Mouse (Mus musculus): Measurements from ENCODE around the gene Gpm6b. TPM values are rescaled to one million over a fixed set of nuclear protein-coding genes. Genes with fewer than 3 reads are reported as not detected.

The Gpm6b gene
- polyA plus RNA-seq, 1 experiment, result 2.4 TPM

GRCm38 (mm10) chrX:166315251-166315650, 76.5 kb downstream of the Gpm6b start:
- WGBS, result 95% methylated on average over 1 of the region's 1 CpGs
- TF ChIP-seq POLR2A (IDR thresholded peaks at IDR 0.05; ENCODE audit: control insufficient read depth, extremely low read depth, insufficient read depth, low read length, poor library complexity) (no peak), CTCF (IDR thresholded peaks at IDR 0.05; ENCODE audit: borderline replicate concordance, control insufficient read depth, extremely low read depth, insufficient read depth, low read length, poor library complexity) (no peak)
- Histone ChIP-seq H3K36me3 (ENCODE audit: control insufficient read depth, insufficient read depth, low read length) (no peaks in the 10 kb centered on the region), H3K4me3 (ENCODE audit: control insufficient read depth, insufficient read depth, low read length) (no peak overlapping the region), H3K4me1 (replicated peaks; ENCODE audit: control insufficient read depth, insufficient read depth, low read length) (peaks cover 5% of the 10 kb centered on the region), H3K27ac (ENCODE audit: control insufficient read depth, insufficient read depth, low read length) (no peak overlapping the region), H3K27me3 (ENCODE audit: control insufficient read depth, insufficient read depth, low read length) (no peaks in the 10 kb centered on the region)
- no peak for DNase-seq

- Histone ChIP-seq H3K27me3 (ENCODE audit: control insufficient read depth, insufficient read depth, low read length) (no peaks in the 10 kb centered on the region), H3K4me1 (replicated peaks; ENCODE audit: control insufficient read depth, insufficient read depth, low read length) (peaks cover 5% of the 10 kb centered on the region), H3K36me3 (ENCODE audit: control insufficient read depth, insufficient read depth, low read length) (no peaks in the 10 kb centered on the region), H3K27ac (ENCODE audit: control insufficient read depth, insufficient read depth, low read length) (no peak overlapping the region), H3K4me3 (ENCODE audit: control insufficient read depth, insufficient read depth, low read length) (no peak overlapping the region)
- WGBS, result 11% methylated on average over 7 of the region's 7 CpGs
- peak; percentile 2 for DNase-seq
- TF ChIP-seq CTCF (IDR thresholded peaks at IDR 0.05; ENCODE audit: borderline replicate concordance, control insufficient read depth, extremely low read depth, insufficient read depth, low read length, poor library complexity), result no peak
- TF ChIP-seq POLR2A (IDR thresholded peaks at IDR 0.05; ENCODE audit: control insufficient read depth, extremely low read depth, insufficient read depth, low read length, poor library complexity), result no peak
These were observed 78.1 kb downstream of the Gpm6b start for GRCm38 (mm10) chrX:166316552-166317375.

DNA sequence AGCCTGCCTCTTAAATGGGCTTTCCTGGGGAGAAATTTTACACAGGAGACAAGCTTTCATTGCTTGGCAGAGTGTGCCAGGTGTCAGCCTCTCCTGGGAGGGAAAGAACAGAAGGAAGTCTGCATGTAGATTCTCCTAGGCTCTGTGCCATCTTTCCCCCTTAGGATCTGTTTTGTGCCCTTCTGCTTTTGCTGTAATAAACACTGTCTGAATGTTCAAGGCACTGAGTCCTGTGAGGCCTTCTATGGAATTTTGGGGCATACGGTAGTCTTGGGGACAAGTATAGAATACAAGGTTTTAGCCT, 78.6 kb downstream of the Gpm6b start:
- peaks cover 5% of the 10 kb centered on the region for H3K4me1 ChIP-seq (replicated peaks; ENCODE audit: control insufficient read depth, insufficient read depth, low read length)
- no peaks in the 10 kb centered on the region for H3K36me3 ChIP-seq (ENCODE audit: control insufficient read depth, insufficient read depth, low read length)
- no peak overlapping the region for H3K27ac ChIP-seq (ENCODE audit: control insufficient read depth, insufficient read depth, low read length)
- TF ChIP-seq CTCF (IDR thresholded peaks at IDR 0.05; ENCODE audit: borderline replicate concordance, control insufficient read depth, extremely low read depth, insufficient read depth, low read length, poor library complexity) (no peak), POLR2A (IDR thresholded peaks at IDR 0.05; ENCODE audit: control insufficient read depth, extremely low read depth, insufficient read depth, low read length, poor library complexity) (no peak)
- no peak for DNase-seq
- no peak overlapping the region for H3K4me3 ChIP-seq (ENCODE audit: control insufficient read depth, insufficient read depth, low read length)
- H3K27me3 ChIP-seq (ENCODE audit: control insufficient read depth, insufficient read depth, low read length), result no peaks in the 10 kb centered on the region
- WGBS, result 100% methylated on average over 1 of the region's 1 CpGs

DNA sequence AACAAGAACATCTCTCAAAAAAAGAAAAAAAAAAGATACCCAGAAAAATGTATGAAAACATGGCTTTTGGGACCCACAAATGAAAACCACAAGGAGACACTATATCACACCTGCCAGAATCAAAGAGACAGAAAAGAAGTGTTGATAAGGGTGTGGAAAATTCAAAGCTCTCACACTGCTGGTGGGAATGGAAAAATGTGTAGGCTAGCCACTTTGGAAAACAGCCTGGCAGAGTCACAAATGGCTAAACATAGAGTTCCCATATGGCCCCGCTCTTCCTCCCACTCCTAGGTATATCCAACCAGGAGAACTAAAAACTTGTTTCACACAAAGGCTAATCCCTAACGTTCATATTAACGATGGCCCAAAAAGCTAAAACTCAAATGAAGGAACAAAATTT, 84.5 kb downstream of the Gpm6b start:
- no peaks in the 10 kb centered on the region for H3K36me3 ChIP-seq (ENCODE audit: control insufficient read depth, insufficient read depth, low read length)
- H3K4me3 ChIP-seq (ENCODE audit: control insufficient read depth, insufficient read depth, low read length), result no peak overlapping the region
- peaks cover 2% of the 10 kb centered on the region; the same call in 1 of the 2 replicates for H3K4me1 ChIP-seq (replicated peaks; ENCODE audit: control insufficient read depth, insufficient read depth, low read length)
- H3K27ac ChIP-seq (ENCODE audit: control insufficient read depth, insufficient read depth, low read length), result no peak overlapping the region
- WGBS, result 79% methylated on average over 3 of the region's 3 CpGs
- TF ChIP-seq POLR2A (IDR thresholded peaks at IDR 0.05; ENCODE audit: control insufficient read depth, extremely low read depth, insufficient read depth, low read length, poor library complexity), result no peak
- TF ChIP-seq CTCF (IDR thresholded peaks at IDR 0.05; ENCODE audit: borderline replicate concordance, control insufficient read depth, extremely low read depth, insufficient read depth, low read length, poor library complexity), result no peak
- DNase-seq, result no peak
- H3K27me3 ChIP-seq (ENCODE audit: control insufficient read depth, insufficient read depth, low read length), result no peaks in the 10 kb centered on the region

DNA sequence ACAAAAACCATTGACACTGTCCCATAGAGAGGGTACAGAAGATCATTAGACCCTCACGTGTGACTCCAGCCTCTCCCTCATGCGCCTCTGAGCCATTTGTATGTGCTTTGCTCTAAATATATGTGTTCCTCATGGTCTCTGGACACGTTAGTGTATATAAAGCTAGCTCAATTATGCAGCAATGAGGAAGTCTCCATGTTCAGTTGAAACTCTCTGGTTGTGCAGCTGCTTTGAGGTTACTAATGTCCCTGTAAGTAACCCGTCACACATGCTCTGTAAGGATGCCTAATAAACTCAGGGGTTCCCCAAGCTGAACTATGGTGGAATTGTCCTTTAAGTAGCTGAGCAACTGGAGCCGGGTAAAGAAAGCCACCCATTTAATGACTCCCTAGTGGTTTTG, 88.9 kb downstream of the Gpm6b start:
- no peaks in the 10 kb centered on the region for H3K27me3 ChIP-seq (ENCODE audit: control insufficient read depth, insufficient read depth, low read length)
- H3K36me3 ChIP-seq (ENCODE audit: control insufficient read depth, insufficient read depth, low read length), result no peaks in the 10 kb centered on the region
- WGBS, result 50% methylated on average over 5 of the region's 5 CpGs
- TF ChIP-seq CTCF (IDR thresholded peaks at IDR 0.05; ENCODE audit: borderline replicate concordance, control insufficient read depth, extremely low read depth, insufficient read depth, low read length, poor library complexity) (no peak), POLR2A (IDR thresholded peaks at IDR 0.05; ENCODE audit: control insufficient read depth, extremely low read depth, insufficient read depth, low read length, poor library complexity) (no peak)
- DNase-seq, result no peak
- peaks cover 9% of the 10 kb centered on the region for H3K4me1 ChIP-seq (replicated peaks; ENCODE audit: control insufficient read depth, insufficient read depth, low read length)
- H3K4me3 ChIP-seq (ENCODE audit: control insufficient read depth, insufficient read depth, low read length), result no peak overlapping the region
- no peak overlapping the region for H3K27ac ChIP-seq (ENCODE audit: control insufficient read depth, insufficient read depth, low read length)

DNA sequence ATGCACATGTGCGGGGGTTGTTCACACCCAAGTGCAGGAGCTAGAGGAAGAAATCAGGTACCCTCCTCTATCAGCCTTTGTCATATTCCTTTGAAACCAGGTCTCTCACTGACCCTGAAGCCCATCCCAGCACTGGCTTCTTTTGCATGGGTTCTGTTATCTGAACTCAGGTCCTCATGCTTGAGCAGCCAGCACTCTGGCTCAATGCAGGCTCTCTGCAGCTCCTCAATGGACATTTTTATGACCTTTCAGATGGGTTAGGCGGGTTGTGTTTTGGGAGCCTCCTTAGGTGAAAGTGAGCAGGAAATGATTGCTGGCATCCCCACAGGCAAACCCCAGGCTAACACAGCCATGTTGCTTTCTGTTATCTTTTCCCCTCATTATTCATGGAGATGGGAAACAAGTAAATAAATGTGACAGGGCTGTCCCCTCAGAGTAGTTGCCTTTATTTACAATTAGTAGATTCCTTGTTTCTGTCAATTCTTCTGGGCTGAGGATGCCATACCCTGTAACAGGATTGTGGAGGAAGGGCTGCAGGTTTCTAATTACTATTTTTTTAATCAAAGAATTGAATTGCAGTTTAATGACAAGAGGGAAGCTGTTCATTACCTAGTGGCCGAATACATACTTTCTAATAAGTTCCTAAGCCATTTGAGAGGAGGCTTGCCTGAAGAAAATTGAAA, 89.6 kb downstream of the Gpm6b start:
- no peak for TF ChIP-seq POLR2A (IDR thresholded peaks at IDR 0.05; ENCODE audit: control insufficient read depth, extremely low read depth, insufficient read depth, low read length, poor library complexity)
- TF ChIP-seq CTCF (IDR thresholded peaks at IDR 0.05; ENCODE audit: borderline replicate concordance, control insufficient read depth, extremely low read depth, insufficient read depth, low read length, poor library complexity), result no peak
- H3K27me3 ChIP-seq (ENCODE audit: control insufficient read depth, insufficient read depth, low read length), result no peaks in the 10 kb centered on the region
- no peak for DNase-seq
- no peak overlapping the region for H3K4me3 ChIP-seq (ENCODE audit: control insufficient read depth, insufficient read depth, low read length)
- H3K27ac ChIP-seq (ENCODE audit: control insufficient read depth, insufficient read depth, low read length), result no peak overlapping the region
- H3K36me3 ChIP-seq (ENCODE audit: control insufficient read depth, insufficient read depth, low read length), result no peaks in the 10 kb centered on the region
- H3K4me1 ChIP-seq (replicated peaks; ENCODE audit: control insufficient read depth, insufficient read depth, low read length), result peaks cover 9% of the 10 kb centered on the region
- 67% methylated on average over 3 of the region's 3 CpGs for WGBS

Measured in thymus, adult 2 months (tissue).